Mouse (Mus musculus) lung, postnatal 25 days (tissue): ENCODE results near the gene St8sia2.
"Not testable (repeated sequence)": the region's sequence is repeated elsewhere in the genome, so short reads cannot be mapped to it uniquely, and the experiment has no call there.

Source experiments
- DNase-seq: peaks from one replicate; pipeline ENCODE4 v3.0.0; 2022; ENCODE audit warnings: low spot score

Gene St8sia2

GRCm38 (mm10) chr7:73972157-73972556 is 41.3 kb downstream of the St8sia2 start:
- DNase-seq: not testable (repeated sequence)

GRCm38 (mm10) chr7:73965164-73965563 is 48.3 kb downstream of the St8sia2 start:
- DNase-seq: no peak

- DNase-seq: no peak
Measured at GRCm38 (mm10) chr7:73962431-73962830, 51.1 kb downstream of the St8sia2 start.

GRCm38 (mm10) chr7:73954441-73954840 is 59.0 kb downstream of the St8sia2 start:
- DNase-seq: peak; percentile 10

- no peak for DNase-seq
Measured at GRCm38 (mm10) chr7:73953131-73953530, 60.4 kb downstream of the St8sia2 start.

- DNase-seq: peak; percentile 38
Measured at GRCm38 (mm10) chr7:73941640-73942039, 71.8 kb downstream of the St8sia2 start.

GRCm38 (mm10) chr7:73939236-73939635 is 74.3 kb downstream of the St8sia2 start:
- DNase-seq: no peak

- DNase-seq: no peak
Measured at GRCm38 (mm10) chr7:73938046-73938810, 75.3 kb downstream of the St8sia2 start.

GRCm38 (mm10) chr7:73936119-73936518 is 77.4 kb downstream of the St8sia2 start:
- no peak for DNase-seq

GRCm38 (mm10) chr7:73935703-73936102 is 77.8 kb downstream of the St8sia2 start:
- DNase-seq: no peak

GRCm38 (mm10) chr7:73933036-73933435 is 80.5 kb downstream of the St8sia2 start:
- DNase-seq: no peak

- DNase-seq: no peak
Measured at GRCm38 (mm10) chr7:73920921-73921485, 92.5 kb downstream of the St8sia2 start.

GRCm38 (mm10) chr7:73917633-73918311 is 95.7 kb downstream of the St8sia2 start:
- no peak for DNase-seq

- DNase-seq: no peak
Measured at GRCm38 (mm10) chr7:73911899-73912298, 101.6 kb downstream of the St8sia2 start.

- DNase-seq: no peak
Measured at GRCm38 (mm10) chr7:73910843-73911242, 102.6 kb downstream of the St8sia2 start.

- DNase-seq: no peak
Measured at GRCm38 (mm10) chr7:73909432-73910205, 103.9 kb downstream of the St8sia2 start.

GRCm38 (mm10) chr7:73894506-73894905 is 119.0 kb downstream of the St8sia2 start:
- DNase-seq: no peak

- DNase-seq: no peak
Measured at GRCm38 (mm10) chr7:73891830-73892229, 121.7 kb downstream of the St8sia2 start.

- DNase-seq: no peak
Measured at GRCm38 (mm10) chr7:73890891-73891610, 122.4 kb downstream of the St8sia2 start.

GRCm38 (mm10) chr7:73890466-73890865 is 123.0 kb downstream of the St8sia2 start:
- no peak for DNase-seq
